Mouse (Mus musculus) liver, adult 2 months (tissue): ENCODE data around the gene Mplkip. TPM values are rescaled to one million over a fixed set of nuclear protein-coding genes. Genes with fewer than 3 reads are reported as not detected.

Source experiments
- DNase-seq: peaks from one replicate; pipeline ENCODE4 v3.0.0-alpha.2; 2011; ENCODE audit warnings: low read depth, low spot score; ENCODE audit errors: extremely low read depth
- H3K27ac ChIP-seq: fragments of 200-500 bp; replicated peaks from 2 replicates; pipeline ENCODE4 v1.5.1; 2012; ENCODE audit warnings: low read depth, mild to moderate bottlenecking, control low read depth, inconsistent platforms, low read length; ENCODE audit not compliant: insufficient read depth
- H3K27me3 ChIP-seq: fragments of 200-500 bp; 2 replicates; pipeline ENCODE4 v1.6.1; 2012; ENCODE audit warnings: mild to moderate bottlenecking, moderate library complexity, low read length, inconsistent platforms; ENCODE audit not compliant: control insufficient read depth, insufficient read depth
- H3K36me3 ChIP-seq: fragments of 200-500 bp; 2 replicates; pipeline ENCODE4 v1.6.1; 2012; ENCODE audit warnings: low read length, inconsistent platforms; ENCODE audit not compliant: control insufficient read depth, insufficient read depth
- H3K4me1 ChIP-seq: fragments of 200-500 bp; 2 replicates; pipeline ENCODE4 v1.6.1; 2011; ENCODE audit warnings: low read length; ENCODE audit not compliant: control insufficient read depth, insufficient read depth
- H3K4me3 ChIP-seq: fragments of 200-500 bp; 2 replicates; pipeline ENCODE4 v1.5.1; 2011; ENCODE audit warnings: low read depth, mild to moderate bottlenecking, control low read depth, low read length, moderate library complexity; ENCODE audit not compliant: insufficient read depth
- H3K79me2 ChIP-seq: fragments of 200-500 bp; 2 replicates; pipeline ENCODE4 v1.6.1; 2012; ENCODE audit warnings: inconsistent platforms, mild to moderate bottlenecking, low read length, moderate library complexity; ENCODE audit not compliant: control insufficient read depth, insufficient read depth
- H3K9ac ChIP-seq: fragments of 200-500 bp; 2 replicates; pipeline ENCODE4 v1.6.1; 2012; ENCODE audit warnings: low read depth, mild to moderate bottlenecking, control low read depth, inconsistent platforms, low read length
- CTCF ChIP-seq: fragments of 200-500 bp; IDR thresholded peaks from 2 replicates; pipeline ENCODE4 v1.5.1; 2011; ENCODE audit warnings: low read depth, low read length, control low read depth
- POLR2A ChIP-seq: fragments of 200-500 bp; IDR thresholded peaks from 2 replicates; pipeline ENCODE4 v1.6.1; 2011; ENCODE audit warnings: low read length, control low read depth; ENCODE audit not compliant: insufficient read depth; ENCODE audit errors: extremely low read depth
- WGBS: fragments of 180-500 bp; shearing (Covaris S2); methylation state at CpG from one replicate; pipeline ENCODE4 v1.1.7; 2018; 5-methylcytosine and 5-hydroxymethylcytosine counted together
- polyA plus RNA-seq: library from polyadenylated mRNA; depleted of rRNA; stranded (reverse); fragments of >200 nt; gene quantifications from 2 replicates; pipeline ENCODE4 v1.2.3, GENCODE M21; 2012; rRNA removed
- total RNA-seq: library from RNA; depleted of rRNA; stranded (reverse); fragments of >200 nt; gene quantifications from 2 replicates; pipeline ENCODE4 v1.2.3, GENCODE M21; 2014; rRNA removed

The Mplkip gene
- total and polyA plus RNA-seq, 2 experiments: 4.8 to 10.5 TPM

DNA sequence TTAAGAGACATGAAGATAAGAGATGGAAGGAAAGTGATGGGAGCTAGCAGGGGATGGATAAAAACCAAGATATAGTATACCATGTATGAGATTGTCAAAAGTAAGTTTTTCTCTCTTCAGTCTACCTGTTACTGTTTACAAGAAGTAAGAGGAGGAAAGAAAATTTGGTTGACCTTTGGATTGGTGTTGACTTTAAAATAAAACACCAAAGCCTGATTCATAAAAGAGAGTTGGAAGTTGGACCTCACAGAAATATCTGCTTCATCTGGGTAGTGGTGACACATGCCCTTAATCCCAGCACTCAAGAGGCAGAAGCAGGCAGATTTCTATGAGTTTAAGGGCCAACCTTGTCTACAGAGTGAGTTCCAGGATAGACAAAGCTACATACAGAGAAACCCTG lies 7.3 kb downstream of the Mplkip start:
- Histone ChIP-seq H3K27ac (no peak overlapping the region), H3K4me3 (no peak overlapping the region), H3K4me1 (peaks cover 5% of the 10 kb centered on the region), H3K9ac (no peak overlapping the region), H3K79me2 (peaks cover 3% of the 10 kb centered on the region; the same call in 1 of the 2 replicates), H3K27me3 (no peaks in the 10 kb centered on the region), H3K36me3 (no peaks in the 10 kb centered on the region)
- TF ChIP-seq CTCF (no peak), POLR2A (no peak)
- DNase-seq: peak; percentile 57

DNA sequence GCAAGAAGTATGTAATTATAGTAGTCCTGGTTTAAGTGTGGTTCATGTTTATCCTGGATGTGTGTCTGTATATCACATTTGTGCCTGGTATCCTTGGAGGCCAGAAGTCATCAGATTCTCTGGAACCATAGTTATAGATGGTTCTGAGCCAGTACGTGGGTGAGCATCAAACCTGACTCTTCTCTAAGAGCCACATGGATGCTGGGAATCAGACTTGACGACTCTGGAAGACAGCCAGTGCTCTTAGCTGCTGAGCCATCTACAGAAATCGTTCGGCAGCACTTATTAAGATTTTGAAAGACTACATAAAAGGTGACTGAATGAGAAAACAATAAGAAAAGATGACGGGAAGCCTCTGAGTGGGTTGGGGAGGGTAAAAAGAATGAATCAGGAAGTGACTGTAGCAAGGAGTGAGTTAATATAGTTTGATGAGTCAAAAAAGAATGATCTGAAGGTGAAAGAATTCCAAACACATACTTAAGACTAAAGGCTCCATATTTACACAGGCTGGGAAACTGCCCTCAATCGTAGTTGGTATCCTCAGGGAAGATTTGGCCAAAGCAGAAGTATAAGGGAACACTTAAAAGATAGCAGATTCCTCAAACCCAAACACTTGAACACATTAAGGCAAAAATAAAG lies 10.3 kb downstream of the Mplkip start:
- Histone ChIP-seq H3K27ac (no peak overlapping the region), H3K4me3 (no peak overlapping the region), H3K4me1 (peaks cover 7% of the 10 kb centered on the region), H3K9ac (no peak overlapping the region), H3K27me3 (no peaks in the 10 kb centered on the region), H3K79me2 (peaks cover 2% of the 10 kb centered on the region; the same call in 1 of the 2 replicates), H3K36me3 (no peaks in the 10 kb centered on the region)
- DNase-seq: no peak
- TF ChIP-seq CTCF (no peak), POLR2A (no peak)
- WGBS: 86% methylated on average over 6 of the region's 6 CpGs

DNA sequence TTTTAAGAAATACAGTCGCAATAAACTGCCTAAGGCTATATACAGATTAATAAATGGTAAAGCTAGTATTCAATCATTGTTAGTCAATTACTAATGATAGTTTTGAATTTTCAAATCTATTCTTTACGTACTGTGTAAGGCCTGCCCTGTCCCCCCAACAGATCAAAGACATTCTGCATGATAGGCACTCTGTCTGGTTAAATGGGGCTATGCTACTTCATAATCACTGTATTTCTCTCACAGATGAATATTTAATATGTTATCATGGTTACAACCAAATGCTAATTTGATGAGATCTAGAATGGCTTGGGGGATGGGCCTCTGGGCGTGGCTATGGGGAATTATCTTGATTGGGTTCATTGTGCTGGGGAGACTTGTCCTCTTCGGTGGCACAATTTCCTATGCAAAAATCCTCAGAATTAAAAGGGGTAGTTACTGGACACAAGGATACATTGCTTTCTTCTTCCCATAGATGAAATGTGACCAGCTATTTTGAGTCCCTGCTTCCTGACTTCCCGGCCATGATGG lies 13.9 kb downstream of the Mplkip start:
- peaks cover 2% of the 10 kb centered on the region; the same call in 1 of the 2 replicates for H3K79me2 ChIP-seq
- no peak overlapping the region for H3K27ac ChIP-seq
- TF ChIP-seq CTCF: no peak
- WGBS: 93% methylated on average over 5 of the region's 5 CpGs
- no peaks in the 10 kb centered on the region for H3K36me3 ChIP-seq
- H3K9ac ChIP-seq: no peak overlapping the region
- H3K4me1 ChIP-seq: peaks cover 3% of the 10 kb centered on the region
- no peaks in the 10 kb centered on the region for H3K27me3 ChIP-seq
- H3K4me3 ChIP-seq: no peak overlapping the region
- no peak for DNase-seq

DNA sequence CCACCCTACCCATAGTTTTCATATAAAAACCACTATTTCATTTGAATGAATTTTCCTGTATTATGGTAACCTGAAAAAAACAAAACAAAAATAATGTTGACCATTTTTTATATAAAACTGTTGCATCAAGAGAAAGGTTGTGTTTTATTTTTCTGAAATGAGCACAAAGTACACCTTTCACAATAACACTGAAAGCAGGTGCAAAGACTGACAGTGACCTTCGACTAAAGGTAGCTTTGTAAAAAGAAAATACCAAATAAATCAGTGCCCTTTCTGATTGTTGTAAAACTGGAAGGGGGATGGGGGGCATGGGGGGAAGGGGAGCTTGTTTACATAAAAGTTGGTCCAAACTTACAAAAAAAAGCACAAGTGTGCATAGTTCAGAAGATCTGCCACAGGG lies 22.4 kb downstream of the Mplkip start:
- no peak for TF ChIP-seq CTCF
- no peak for TF ChIP-seq POLR2A
- H3K4me3 ChIP-seq: no peak overlapping the region
- peak; percentile 91 for DNase-seq
- H3K27ac ChIP-seq: peak overlapping the region; percentile 87
- WGBS: 31% methylated on average over 1 of the region's 1 CpGs
- no peaks in the 10 kb centered on the region; the same call in 1 of the 2 replicates for H3K79me2 ChIP-seq
- H3K27me3 ChIP-seq: no peaks in the 10 kb centered on the region
- peak overlapping the region; percentile 59; the same call in 1 of the 2 replicates for H3K9ac ChIP-seq
- peaks cover 24% of the 10 kb centered on the region for H3K36me3 ChIP-seq
- peaks cover 19% of the 10 kb centered on the region for H3K4me1 ChIP-seq

DNA sequence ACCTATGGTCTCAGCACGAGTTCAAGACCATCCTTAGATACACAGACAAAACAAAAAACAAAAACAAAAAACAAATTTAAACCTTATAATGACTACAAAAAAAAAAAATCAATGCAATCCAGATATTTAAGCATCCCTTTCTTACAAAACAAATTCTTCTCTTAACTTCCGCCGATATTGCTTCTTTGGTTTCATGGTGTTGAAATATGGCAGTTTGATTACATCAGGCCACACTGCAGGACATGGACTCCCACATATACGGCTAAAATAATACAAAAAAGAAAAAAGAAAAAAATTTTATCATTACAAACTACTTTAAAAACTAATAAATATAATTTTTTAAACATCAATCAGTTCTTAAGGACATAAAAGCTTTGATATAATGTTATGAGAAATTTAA lies 32.9 kb downstream of the Mplkip start:
- TF ChIP-seq POLR2A (no peak), CTCF (no peak)
- Histone ChIP-seq H3K27ac (no peak overlapping the region), H3K79me2 (no peaks in the 10 kb centered on the region; the same call in 1 of the 2 replicates), H3K4me1 (no peaks in the 10 kb centered on the region), H3K27me3 (no peaks in the 10 kb centered on the region), H3K9ac (no peak overlapping the region), H3K36me3 (peaks cover 31% of the 10 kb centered on the region), H3K4me3 (no peak overlapping the region)
- 86% methylated on average over 4 of the region's 4 CpGs for WGBS
- no peak for DNase-seq

DNA sequence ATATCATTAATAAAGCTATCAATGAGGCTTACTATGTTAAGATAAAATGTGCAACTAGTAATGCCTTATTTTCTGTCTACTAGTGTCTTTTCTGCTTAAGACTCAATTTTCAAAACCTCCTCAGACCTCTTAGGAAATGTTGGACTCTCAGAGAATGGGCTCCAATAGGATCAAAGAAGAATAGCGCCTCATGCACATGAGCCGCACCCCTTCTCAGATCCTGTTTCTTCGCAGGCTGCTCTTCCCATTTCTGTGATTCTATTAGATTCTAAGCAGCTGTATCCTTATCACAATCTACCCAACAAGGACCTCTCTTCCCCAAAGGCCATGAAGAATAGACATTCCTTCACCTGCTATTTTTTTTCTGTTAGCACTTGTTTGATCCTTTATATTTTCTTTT lies 33.8 kb downstream of the Mplkip start:
- Histone ChIP-seq H3K27ac (no peak overlapping the region), H3K27me3 (no peaks in the 10 kb centered on the region), H3K9ac (no peak overlapping the region), H3K36me3 (peaks cover 29% of the 10 kb centered on the region), H3K4me3 (no peak overlapping the region), H3K4me1 (no peaks in the 10 kb centered on the region), H3K79me2 (no peaks in the 10 kb centered on the region; the same call in 1 of the 2 replicates)
- TF ChIP-seq CTCF: no peak
- TF ChIP-seq POLR2A: no peak
- WGBS: 97% methylated on average over 3 of the region's 3 CpGs
- DNase-seq: no peak

Other genes starting within 250 kb of the Mplkip start
- gene Sugct, start 361 bp downstream of the Mplkip start, total RNA-seq: 22.8 and 25.4 TPM in 2 replicates
- gene Sugct, start 361 bp downstream of the Mplkip start, polyA plus RNA-seq: 10.9 and 12.7 TPM in 2 replicates
- gene Cdk13, start 109.9 kb downstream of the Mplkip start, total RNA-seq: 20.9 and 25.6 TPM in 2 replicates
- 13.7 and 15.2 TPM in 2 replicates for gene Cdk13, start 109.9 kb downstream of the Mplkip start, polyA plus RNA-seq
- 15.6 and 17.3 TPM in 2 replicates for gene Rala, start 249.0 kb downstream of the Mplkip start, total RNA-seq
- gene Rala, start 249.0 kb downstream of the Mplkip start, polyA plus RNA-seq: 8.5 and 9.3 TPM in 2 replicates